Mouse (Mus musculus): ENCODE data around the gene Eci1.

GRCm38 (mm10) chr17:24389865-24390264, 36.6 kb upstream of the Eci1 start:
- TF ChIP-seq CTCF (IDR thresholded peaks at IDR 0.05; ENCODE audit: borderline replicate concordance, insufficient read depth, low read length) (peak; percentile 85; the same call in 1 of the 2 replicates), POLR2A (IDR thresholded peaks at IDR 0.05; ENCODE audit: low read depth, low read length) (no peak)

Data from embryonic fibroblast, embryonic 13.5 days (primary cell).